Mouse (Mus musculus) G1E (cell line): ENCODE results near the gene Cga. TPM values are rescaled to one million over a fixed set of nuclear protein-coding genes. Genes with fewer than 3 reads are reported as not detected.

Experiments
- ATAC-seq: 2 replicates; pipeline ENCODE4 v1.8.0; 2016; ENCODE audit warnings: mild to moderate bottlenecking; ENCODE audit not compliant: insufficient number of reproducible peaks, poor library complexity, low FRiP score, severe bottlenecking; ENCODE audit errors: extremely low read depth
- DNase-seq: peaks from one replicate; pipeline ENCODE4 v3.0.0; 2012; ENCODE audit warnings: low spot score
- H3K27me3 ChIP-seq: 2 replicates; pipeline ENCODE4 v1.6.1; 2012; ENCODE audit warnings: mild to moderate bottlenecking, low read length, inconsistent platforms; ENCODE audit not compliant: insufficient read depth
- H3K36me3 ChIP-seq: replicated peaks from 2 replicates; pipeline ENCODE3; 2012; ENCODE audit warnings: mild to moderate bottlenecking, inconsistent platforms
- H3K4me1 ChIP-seq: 2 replicates; pipeline ENCODE4 v1.6.1; 2012; ENCODE audit warnings: low read depth, low read length, inconsistent platforms, mixed read lengths; ENCODE audit not compliant: insufficient read depth
- H3K4me3 ChIP-seq: 2 replicates; pipeline ENCODE4 v1.5.1; 2012; ENCODE audit warnings: low read depth, mild to moderate bottlenecking, inconsistent platforms, low read length, moderate library complexity, mixed read lengths
- H3K9me3 ChIP-seq: replicated peaks from 2 replicates; pipeline ENCODE4 v1.6.1; 2012; ENCODE audit warnings: inconsistent platforms
- CTCF ChIP-seq: IDR thresholded peaks from 2 replicates; pipeline ENCODE4 v1.5.1; 2012; ENCODE audit warnings: low read depth, low read length, inconsistent platforms, mixed read lengths
- GATA1 ChIP-seq: IDR thresholded peaks from 2 replicates; pipeline ENCODE4 v1.6.1; 2012; ENCODE audit warnings: borderline replicate concordance, low read length, inconsistent platforms, mixed read lengths
- GATA2 ChIP-seq: IDR thresholded peaks from 2 replicates; pipeline ENCODE4 v1.6.1; 2012; ENCODE audit warnings: low read depth, low read length, inconsistent platforms, borderline replicate concordance
- POLR2AphosphoS5 ChIP-seq: IDR thresholded peaks from 2 replicates; pipeline ENCODE4 v1.6.1; 2012; ENCODE audit warnings: low read depth, low read length, inconsistent platforms; ENCODE audit not compliant: insufficient replicate concordance
- TAL1 ChIP-seq: conservative IDR thresholded peaks from 2 replicates; pipeline ENCODE4 v1.6.1; 2012; ENCODE audit warnings: low read depth, low read length, inconsistent platforms, mixed read lengths
- polyA plus RNA-seq: library from polyadenylated mRNA; stranded (reverse); fragments of >175 nt; gene quantifications from 2 replicates; pipeline ENCODE4 v1.2.3, GENCODE M21; 2012
- total RNA-seq, 2 experiments: library from RNA; stranded (forward) in 1 of 2; stranded (reverse) in 1 of 2; fragments of 200-1000 nt in 1 of 2; fragments of >200 nt in 1 of 2; fragmentation: Nextera tagmentation in 1 of 2; gene quantifications; 2 replicates each; pipeline ENCODE4 v1.2.3; 2014 to 2017

Cga gene
- total and polyA plus RNA-seq, 3 experiments, result not detected

DNA sequence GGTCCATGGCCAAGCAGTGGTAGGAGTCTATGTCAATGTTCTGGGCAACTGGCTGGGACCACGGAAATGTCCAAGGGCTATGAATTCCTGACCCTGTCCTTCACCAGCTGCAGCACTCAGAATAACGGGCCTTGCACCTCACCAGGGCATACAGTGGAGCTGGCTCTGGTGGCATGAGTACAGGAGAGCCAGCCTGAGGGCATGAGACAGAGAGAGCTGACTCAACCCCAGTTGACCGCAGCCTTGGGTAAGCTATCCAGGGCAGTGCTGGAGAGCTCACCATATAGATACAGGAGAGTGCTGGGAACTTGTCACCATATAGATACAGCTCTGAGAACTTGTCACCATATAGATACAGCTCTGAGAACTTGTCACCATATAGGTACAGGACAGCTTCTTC, 34.2 kb upstream of the Cga start:
- peaks cover 53% of the 10 kb centered on the region for H3K36me3 ChIP-seq
- no peak for DNase-seq
- ATAC-seq, result no peak
- H3K4me1 ChIP-seq, result peaks cover 30% of the 10 kb centered on the region
- TF ChIP-seq CTCF (no peak), GATA2 (no peak), GATA1 (no peak), TAL1 (no peak), POLR2AphosphoS5 (no peak)
- H3K4me3 ChIP-seq, result no peak overlapping the region
- H3K9me3 ChIP-seq, result no peaks in the 10 kb centered on the region
- H3K27me3 ChIP-seq, result no peaks in the 10 kb centered on the region

DNA sequence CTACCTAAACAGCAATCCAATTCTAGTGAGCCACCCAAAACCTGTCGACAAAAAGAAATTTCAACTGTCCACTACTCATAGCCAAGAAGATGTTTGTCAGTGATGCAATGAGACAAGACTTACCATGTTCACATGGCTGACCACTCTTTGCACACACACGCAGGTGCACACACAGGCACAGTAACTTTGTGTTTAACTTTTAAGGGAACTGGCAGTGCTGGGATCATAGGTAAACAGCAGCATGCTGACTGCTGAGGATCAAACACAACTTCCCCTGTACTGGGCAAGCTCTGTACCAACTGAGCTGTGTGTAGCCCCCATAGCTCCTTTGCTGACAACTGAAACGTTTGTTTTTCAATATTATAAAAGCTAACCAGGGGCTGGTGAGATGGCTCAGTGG, 32.1 kb upstream of the Cga start:
- Histone ChIP-seq H3K4me3 (no peak overlapping the region), H3K36me3 (peaks cover 56% of the 10 kb centered on the region), H3K27me3 (no peaks in the 10 kb centered on the region), H3K9me3 (no peaks in the 10 kb centered on the region), H3K4me1 (peaks cover 39% of the 10 kb centered on the region)
- TF ChIP-seq POLR2AphosphoS5 (no peak), GATA2 (no peak), TAL1 (no peak), GATA1 (no peak), CTCF (no peak)
- ATAC-seq (no peak), DNase-seq (no peak)

DNA sequence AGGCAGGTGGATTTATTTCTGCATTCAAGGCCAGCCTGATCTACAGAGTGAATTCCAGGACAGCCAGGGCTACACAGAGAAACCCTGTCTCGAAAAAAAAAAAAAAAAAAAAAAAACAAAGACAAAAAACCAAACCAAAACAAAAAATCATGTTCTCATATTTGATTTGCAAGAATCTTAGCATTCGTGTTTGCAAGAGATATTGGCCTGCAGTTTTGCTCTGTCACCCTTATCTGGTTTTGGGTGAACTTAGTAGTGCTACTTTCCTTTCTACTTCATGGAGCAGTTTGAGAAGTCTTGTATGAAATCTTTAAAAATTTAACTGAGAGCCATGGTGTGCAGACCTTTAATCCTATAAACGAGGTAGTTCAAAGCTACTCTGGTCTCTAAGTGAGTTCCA, 23.8 kb upstream of the Cga start:
- DNase-seq (no peak), ATAC-seq (no peak)
- no peak overlapping the region for H3K4me3 ChIP-seq
- H3K36me3 ChIP-seq, result peaks cover 55% of the 10 kb centered on the region
- H3K4me1 ChIP-seq, result peaks cover 54% of the 10 kb centered on the region
- no peak for TF ChIP-seq TAL1
- no peak for TF ChIP-seq GATA2
- no peak for TF ChIP-seq GATA1
- no peak for TF ChIP-seq CTCF
- no peak for TF ChIP-seq POLR2AphosphoS5
- no peaks in the 10 kb centered on the region for H3K27me3 ChIP-seq
- no peaks in the 10 kb centered on the region for H3K9me3 ChIP-seq

DNA sequence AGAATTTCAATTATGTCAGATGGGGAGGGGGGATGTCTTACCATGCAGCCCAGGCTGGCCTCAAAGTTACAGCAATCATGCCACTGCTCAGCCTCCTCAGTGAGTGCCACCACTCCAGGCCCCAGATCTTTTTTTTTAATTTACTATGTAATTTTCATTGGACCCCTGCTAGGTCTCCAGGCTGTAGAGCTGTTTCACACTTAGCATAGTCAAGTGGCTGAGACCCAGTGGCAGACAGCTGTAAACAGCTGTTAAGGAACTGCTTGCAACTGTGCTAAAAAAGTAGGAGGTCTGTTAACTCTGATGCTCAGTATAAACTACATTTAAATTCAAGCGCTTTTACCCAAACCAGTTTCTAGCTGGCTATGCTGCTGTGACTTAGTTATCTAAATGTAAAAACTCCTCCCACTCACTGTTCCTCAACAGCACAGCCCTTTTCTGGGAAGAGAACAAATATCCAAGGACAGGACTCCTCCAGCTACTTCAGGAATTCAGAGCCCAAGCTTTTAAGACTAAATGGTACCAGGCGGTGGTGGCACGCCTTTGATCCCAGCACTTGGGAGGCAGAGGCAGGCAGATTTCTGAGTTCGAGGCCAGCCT, 20.6 kb upstream of the Cga start:
- DNase-seq, result no peak
- ATAC-seq, result no peak
- Histone ChIP-seq H3K27me3 (no peaks in the 10 kb centered on the region), H3K4me3 (no peak overlapping the region), H3K4me1 (peaks cover 60% of the 10 kb centered on the region), H3K9me3 (no peaks in the 10 kb centered on the region), H3K36me3 (peaks cover 58% of the 10 kb centered on the region)
- TF ChIP-seq GATA2 (no peak), CTCF (no peak), GATA1 (no peak), POLR2AphosphoS5 (no peak), TAL1 (no peak)

DNA sequence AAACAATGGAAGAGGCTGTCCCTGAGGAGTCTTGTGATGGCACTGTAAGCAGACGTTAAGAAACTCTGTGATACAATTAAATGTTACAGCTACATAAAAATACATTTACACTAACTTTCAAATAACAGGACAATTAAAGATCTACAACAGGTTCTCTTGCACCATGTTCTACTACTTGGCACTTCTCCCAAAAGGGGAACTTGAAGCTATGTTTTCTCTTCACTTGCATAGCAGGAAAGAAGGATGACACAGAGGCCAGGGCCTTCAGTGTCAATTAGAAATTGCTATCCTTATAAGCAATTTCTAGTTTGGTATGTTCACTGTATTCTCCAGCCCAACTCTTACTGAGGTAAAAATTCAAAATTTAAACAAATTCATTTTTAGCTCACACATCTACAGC, 19.3 kb upstream of the Cga start:
- ATAC-seq, result no peak
- no peak for TF ChIP-seq GATA1
- no peak for DNase-seq
- H3K36me3 ChIP-seq, result peaks cover 54% of the 10 kb centered on the region
- H3K4me1 ChIP-seq, result peaks cover 55% of the 10 kb centered on the region
- H3K4me3 ChIP-seq, result no peak overlapping the region
- H3K9me3 ChIP-seq, result no peaks in the 10 kb centered on the region
- no peaks in the 10 kb centered on the region for H3K27me3 ChIP-seq

DNA sequence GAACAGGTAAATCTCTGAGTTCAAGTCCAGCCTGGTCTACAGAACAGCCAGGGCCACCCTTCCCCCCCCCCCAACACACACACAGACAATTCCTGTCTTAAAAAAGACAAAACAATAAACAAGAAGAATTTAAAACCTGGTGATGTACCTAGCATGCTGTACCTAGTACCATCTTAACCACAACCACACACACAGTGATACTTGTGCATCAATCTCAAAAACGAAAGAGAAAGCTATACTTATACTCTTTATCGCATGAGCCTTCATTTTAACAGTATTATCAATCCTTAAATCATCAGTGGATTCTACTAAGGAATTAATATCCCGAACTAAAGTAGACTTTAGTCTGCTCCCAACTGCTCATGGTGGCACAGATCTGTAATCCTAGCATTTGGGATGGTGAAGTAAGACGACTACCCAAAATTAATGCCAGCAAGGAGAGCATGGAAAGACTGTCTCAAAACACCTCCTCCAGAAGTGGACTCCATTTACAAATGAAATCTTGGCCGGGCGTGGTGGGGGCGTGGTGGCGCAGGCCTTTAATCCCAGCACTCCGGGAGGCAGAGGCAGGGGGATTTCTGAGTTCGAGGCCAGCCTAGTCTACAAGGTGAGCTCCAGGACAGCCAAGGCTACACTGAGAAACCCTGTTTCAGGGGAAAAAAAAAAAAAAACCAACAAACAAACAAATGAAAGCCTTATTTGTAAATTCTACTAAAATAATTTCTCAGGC, 12.5 kb upstream of the Cga start:
- ATAC-seq, result no peak
- peaks cover 59% of the 10 kb centered on the region for H3K4me1 ChIP-seq
- no peaks in the 10 kb centered on the region for H3K9me3 ChIP-seq
- H3K4me3 ChIP-seq, result peak overlapping the region; percentile 94; the same call in 1 of the 2 replicates
- peaks cover 38% of the 10 kb centered on the region for H3K36me3 ChIP-seq
- DNase-seq, result no peak
- no peaks in the 10 kb centered on the region for H3K27me3 ChIP-seq
- TF ChIP-seq GATA2 (no peak), POLR2AphosphoS5 (no peak), TAL1 (no peak), GATA1 (no peak), CTCF (no peak)
